Mouse (Mus musculus): ENCODE measurements around the gene Clic6.
A peak's percentile ranks its signal among the peaks of the same experiment; 100 is the strongest.

Clic6 gene

DNA sequence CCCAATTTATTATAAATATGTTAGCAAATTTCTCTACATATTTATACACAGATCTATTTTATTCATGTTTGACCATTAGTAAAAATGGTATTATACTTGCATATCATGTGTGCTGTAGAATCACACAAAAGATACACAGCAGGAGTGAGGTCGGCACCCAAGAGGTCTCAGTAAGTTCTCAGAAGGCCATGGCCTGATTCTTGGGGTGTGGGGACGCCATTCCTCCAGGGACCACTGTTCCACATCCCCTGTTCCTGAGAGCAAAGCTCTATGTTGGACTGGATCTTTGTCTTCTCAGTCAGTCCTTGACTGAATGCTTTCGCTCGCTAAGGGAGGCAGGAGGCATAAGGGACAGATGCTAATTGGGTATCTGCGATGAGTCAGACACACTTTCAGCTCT, at the start of gene Clic6:
Gene Clic6 (plus strand): TSS at position 301 of the 400 bp plus-strand sequence.
- DNase-seq (ENCODE audit: low read depth in 1 of 2, low spot score in 2 of 2): no peak

DNA sequence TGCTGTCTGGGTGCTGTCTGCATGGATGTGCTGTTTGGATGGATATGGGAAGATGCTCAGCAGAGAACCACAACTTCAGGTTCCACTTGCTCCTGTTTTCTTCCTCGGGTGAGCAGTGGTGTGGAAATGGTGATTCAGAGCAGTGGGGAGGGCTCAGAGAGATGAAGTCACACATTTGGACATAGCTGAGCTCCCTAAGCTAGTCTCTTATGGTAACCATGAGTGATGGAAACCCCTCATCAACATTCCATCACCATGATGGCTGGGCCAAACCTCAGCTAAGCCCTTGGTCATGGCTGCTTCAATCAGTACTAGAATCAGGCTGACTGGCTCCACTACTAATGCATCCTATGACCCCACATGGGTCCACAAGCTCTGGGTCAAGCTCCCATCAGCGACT, 45.8 kb upstream of the Clic6 start:
- DNase-seq (ENCODE audit: low read depth in 1 of 2, low spot score in 2 of 2): no peak

DNA sequence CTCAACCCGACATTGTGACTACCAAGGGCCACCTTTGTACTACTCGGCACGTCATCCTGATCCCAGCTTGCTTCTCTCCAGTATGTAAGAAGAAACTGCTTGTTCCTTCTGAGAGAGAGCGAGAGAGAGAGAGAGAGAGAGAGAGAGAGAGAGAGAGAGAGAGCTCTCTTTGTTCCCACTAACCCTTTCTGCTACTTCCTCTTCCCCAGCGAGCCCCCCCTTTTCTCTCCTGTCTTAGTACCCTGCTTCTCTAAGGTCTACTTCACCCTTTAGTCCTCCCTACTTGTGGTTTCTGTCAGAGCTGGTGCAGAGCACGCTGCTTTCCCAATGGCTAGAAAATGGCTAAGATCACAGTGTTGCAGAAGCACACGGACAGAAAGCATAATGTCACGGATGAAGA, 45.3 kb upstream of the Clic6 start:
- no peak for DNase-seq (ENCODE audit: low read depth in 1 of 2, low spot score in 2 of 2)

DNA sequence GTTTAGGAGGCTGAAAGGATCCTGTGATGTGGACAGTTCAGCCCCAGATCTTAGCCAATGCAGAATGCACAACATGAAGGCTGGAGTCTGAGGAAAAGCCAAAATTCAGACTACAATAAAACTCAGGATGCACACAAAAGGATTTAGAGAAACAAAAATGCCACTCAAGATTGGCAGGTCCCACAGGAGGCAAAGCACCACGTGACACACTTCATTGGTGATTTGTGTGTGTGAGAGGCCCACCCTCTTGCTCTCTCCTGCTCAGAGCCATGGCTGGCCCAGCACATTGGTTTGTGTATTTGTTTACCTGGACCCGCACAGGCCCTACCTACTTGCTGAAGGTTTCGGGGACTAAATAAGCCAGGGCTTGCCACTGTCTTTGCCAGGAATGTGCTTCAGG, 44.3 kb upstream of the Clic6 start:
- no peak for DNase-seq (ENCODE audit: low read depth in 1 of 2, low spot score in 2 of 2)

DNA sequence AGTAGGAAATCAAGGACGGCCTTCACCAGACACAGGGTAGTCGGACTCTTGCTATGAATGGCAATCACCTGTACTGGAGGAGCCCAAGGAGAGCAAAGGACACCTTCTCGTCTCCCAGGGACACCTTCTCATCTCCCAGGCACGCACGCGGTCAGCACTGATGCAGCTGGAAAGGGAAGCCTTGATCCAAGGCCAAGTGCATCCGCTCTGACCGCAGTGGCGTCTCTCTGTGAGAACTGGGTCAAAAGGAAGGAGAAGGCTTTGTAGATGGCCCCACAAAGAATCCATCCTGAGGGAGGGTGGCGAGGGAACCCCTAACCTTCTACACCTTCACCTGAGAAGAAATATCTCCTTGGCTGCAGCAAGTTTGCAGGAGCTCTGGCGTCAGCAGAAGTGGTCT, 43.4 kb upstream of the Clic6 start:
- DNase-seq (ENCODE audit: low read depth in 1 of 2, low spot score in 2 of 2): no peak

DNA sequence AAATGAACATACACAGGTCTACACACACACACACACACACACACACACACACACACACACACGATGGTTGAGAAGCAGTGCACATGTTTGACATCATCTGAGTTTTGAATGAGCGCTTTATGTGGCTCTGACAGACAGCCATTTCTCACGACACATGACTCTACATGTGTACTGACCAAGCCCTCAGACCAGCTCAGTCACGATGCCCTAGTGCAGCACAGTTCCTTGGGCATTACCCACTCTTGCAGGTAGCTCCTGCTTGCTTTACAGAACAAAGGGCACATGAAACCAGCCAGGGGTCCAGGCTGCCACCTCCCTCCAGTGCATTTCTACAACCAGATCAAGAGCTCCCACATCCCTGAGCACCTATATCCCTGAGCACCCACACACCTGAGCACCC, 42.6 kb upstream of the Clic6 start:
- no peak for DNase-seq (ENCODE audit: low read depth in 1 of 2, low spot score in 2 of 2)

DNA sequence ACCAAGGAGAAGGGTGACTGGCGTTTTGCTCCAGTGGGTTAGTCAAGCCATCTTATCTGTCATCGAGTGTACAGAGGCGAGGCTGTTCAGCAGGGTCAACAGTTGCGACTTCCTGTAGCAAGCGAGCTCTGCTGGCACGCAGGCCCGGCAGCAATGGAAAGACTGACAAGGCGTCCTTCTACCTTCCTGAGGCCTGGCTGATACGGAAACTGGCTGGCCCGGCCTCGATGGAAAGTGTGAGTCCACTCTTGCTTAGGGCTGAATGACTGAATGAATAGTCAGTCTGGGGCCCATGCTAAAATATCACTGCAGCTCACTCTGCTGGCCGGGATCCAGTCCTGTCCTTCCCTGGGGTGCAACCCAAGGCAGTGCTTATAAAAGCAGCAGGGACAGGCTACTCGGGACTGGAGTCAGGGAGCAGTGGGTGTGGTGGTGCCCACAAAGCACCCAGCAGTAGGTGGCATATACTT, 41.9 kb upstream of the Clic6 start:
- no peak for DNase-seq (ENCODE audit: low read depth in 1 of 2, low spot score in 2 of 2)

DNA sequence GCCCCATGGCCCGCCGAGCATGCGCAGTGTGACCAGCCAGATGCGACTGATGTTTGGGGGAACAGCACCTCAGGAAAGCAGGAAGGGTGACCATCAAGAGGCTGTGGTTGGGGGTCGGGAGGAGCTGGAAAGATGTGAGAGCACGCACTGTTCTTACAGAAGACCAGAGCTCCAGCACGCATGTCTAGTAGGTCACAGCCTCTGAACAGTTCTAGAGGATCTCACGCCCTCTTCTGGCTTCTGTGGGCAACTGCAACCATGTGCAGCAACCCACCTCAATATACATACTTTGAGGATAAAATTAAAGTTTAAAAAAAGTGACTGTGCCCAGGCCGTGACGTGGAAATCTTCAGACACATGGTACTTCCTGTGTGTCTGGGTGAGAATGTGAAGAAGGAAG, 40.2 kb upstream of the Clic6 start:
- DNase-seq (ENCODE audit: low read depth in 1 of 2, low spot score in 2 of 2): no peak

DNA sequence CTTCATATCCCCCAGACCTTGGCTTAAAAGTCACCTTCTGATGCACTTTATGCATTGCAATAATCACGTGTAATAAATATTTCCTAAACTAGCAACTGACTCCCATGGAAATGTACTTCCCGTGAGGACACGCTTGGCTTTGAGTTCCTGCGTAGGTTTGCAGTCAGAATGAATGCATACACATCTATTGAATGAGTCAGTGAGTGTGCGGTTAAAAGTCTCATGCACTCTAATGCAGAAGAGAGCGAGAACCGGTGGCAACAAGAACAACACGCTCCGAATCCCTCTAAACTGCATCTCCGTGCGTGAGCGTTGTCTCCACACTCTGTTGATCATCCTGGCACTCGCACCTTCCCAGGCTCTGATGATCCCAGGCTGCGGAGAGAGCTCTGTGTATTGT, 36.5 kb upstream of the Clic6 start:
- DNase-seq (ENCODE audit: low read depth in 1 of 2, low spot score in 2 of 2): no peak

DNA sequence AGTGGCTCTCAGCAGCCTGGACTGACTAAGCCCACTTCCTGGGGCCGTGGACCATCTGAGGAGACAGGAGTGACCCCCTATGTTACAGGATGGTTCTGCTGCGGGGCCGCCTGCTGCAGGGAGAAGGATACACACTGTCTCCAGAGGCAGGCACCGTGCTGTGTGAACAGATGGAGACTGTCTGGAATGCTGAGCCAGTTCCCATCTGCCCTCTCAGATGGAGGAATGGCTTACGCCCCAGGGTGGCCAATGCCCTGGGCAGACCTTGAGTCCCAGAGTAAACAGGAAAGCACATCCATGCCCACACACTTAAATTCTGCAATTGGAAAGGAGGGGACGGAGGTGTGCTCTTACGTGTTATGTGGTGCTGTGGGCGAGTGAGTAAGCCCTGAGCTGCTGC, 35.2 kb upstream of the Clic6 start:
- DNase-seq (ENCODE audit: low read depth in 1 of 2, low spot score in 2 of 2): no peak

DNA sequence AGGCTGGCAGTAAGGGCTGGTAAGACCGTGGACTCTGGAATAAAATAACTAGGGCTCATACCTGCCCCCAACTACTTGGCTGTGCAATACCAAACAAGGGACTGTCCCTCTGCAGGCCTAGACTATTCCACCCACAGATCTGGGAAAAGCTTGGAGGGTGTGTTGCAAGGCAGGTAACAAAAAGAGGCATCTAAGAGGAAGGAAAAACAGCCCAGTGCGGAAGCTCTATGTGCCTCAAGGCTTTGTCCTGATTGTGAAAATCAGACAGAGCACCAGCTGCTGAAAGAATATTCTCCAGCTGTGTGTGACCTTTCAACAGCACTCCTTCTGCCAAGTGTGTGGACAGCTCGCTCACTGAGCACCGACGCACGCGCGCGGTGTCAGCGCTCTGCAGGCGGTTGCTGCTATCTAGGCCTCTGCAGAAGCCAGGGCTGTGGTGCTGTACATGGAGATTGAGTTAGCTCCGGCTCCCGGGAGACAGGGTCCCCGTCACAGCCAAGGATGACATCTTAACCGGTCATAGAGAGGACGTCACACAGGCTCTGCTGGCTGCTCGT, 33.9 kb upstream of the Clic6 start:
- no peak for DNase-seq (ENCODE audit: low read depth in 1 of 2, low spot score in 2 of 2)

DNA sequence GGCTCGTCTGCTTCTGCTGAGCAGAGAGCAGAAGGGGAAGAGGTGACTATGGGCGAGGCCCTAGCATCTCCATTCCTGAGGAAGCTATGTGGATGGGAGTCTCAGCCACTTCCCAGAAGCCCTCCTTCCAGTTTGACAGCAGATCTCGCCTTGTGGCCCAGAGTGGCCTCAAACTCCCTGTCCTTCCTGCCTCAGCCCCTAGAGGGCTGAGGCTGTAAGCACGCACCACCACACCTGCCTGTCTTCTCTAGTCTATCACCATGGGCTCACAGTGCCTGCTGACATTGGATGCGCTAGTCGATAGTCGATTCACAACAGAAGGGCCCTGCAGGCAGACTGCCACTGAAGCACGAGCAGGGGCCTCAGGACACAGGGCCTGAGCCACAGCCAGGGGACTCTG, 32.9 kb upstream of the Clic6 start:
- no peak for DNase-seq (ENCODE audit: low read depth in 1 of 2, low spot score in 2 of 2)

DNA sequence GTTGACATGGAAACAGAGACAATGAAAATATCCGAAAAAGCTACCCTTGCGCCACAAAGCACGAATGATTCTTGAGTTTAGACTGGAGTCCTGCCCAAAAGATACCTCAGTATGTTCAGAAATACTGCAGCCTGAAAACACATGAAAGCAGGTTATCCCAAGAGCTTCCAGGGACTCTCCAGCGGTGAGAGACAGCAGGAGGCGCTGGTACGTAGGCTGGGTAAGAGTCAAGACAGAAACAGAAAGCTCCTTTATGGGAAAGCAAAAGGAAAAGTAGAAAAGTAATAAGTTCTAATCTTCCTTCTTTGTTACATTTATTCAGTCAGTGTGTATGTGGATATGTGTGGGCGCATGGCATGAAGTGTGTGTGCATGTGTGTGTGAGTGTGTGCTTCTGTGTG, 31.5 kb upstream of the Clic6 start:
- DNase-seq (ENCODE audit: low read depth in 1 of 2, low spot score in 2 of 2): no peak

DNA sequence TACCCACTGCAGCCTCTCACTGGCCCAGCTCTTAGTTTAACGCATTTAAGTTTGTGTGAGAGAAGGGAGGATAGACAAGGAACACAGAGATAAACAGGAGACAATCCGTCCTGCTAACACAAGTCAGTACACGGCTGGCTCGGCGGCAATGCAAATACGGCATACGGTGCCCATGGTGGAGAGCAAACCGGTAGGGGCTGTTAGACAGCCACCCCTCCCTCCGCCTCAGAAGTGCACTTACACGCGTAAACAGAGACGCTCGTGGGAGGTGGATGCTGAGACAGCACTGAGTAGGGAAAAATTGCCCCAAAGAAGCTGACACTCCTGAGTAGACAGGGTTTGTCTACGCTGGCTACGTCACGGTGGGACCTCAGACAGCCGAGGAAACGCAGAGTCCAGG, 31.0 kb upstream of the Clic6 start:
- DNase-seq (ENCODE audit: low read depth in 1 of 2, low spot score in 2 of 2): no peak

DNA sequence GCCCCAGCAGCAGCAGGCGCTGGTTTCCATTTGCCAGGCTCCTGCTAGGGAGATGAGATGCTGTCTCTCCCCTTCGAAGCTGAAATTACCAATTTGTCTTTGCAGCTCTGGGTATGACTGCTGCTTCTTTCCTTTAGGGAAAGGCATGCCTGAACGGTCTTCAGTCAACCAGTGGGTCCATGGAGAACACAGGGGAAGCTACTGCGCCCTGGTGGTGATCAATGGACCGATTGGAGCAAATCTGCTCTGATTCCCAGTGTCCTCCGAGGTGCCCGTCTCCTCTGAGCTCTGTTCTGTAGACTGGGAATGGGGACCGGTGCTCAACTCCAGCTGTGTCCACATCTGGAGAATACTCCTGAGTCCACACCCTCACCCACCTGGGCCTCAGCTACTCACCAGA, 30.0 kb upstream of the Clic6 start:
- no peak for DNase-seq (ENCODE audit: low read depth in 1 of 2, low spot score in 2 of 2)

DNA sequence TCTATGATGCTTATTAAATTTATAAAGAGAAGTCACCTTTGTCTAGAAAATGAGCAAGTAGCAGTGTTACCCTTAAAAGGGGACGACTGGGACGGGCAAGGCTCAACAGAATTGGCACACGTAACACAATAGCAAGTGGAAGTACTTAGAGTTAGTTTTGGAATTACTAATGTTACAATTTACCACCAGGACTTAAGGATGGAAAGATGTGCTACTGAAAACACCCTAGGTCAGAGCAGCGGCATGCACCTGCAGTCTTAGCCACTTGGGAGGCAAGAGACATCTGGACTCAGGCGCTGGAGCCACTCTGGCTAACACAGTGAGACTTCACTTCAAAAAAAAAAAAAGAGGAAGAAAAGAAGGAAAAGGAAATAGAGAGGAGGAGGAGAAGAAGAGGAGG, 29.6 kb upstream of the Clic6 start:
- no peak for DNase-seq (ENCODE audit: low read depth in 1 of 2, low spot score in 2 of 2)

DNA sequence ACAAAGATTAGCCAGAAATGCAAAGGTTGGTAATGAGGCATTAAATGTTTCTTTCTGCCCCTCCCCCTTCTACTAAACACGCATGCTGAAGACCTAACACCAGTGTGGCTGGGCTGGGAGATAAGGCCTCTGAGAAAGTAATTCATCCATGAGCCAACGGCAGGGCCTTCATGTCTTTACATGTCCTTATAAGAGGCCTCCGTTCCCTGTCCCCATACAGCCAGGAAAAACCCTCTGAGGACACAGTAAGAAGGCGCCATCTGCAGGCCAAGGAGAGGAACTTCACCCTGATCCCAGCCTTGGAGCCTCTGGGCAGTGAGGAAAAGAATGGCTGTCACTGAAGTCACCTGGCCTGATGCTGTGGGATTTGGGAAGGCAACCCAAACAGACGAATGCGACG, 27.9 kb upstream of the Clic6 start:
- no peak for DNase-seq (ENCODE audit: low read depth in 1 of 2, low spot score in 2 of 2)

DNA sequence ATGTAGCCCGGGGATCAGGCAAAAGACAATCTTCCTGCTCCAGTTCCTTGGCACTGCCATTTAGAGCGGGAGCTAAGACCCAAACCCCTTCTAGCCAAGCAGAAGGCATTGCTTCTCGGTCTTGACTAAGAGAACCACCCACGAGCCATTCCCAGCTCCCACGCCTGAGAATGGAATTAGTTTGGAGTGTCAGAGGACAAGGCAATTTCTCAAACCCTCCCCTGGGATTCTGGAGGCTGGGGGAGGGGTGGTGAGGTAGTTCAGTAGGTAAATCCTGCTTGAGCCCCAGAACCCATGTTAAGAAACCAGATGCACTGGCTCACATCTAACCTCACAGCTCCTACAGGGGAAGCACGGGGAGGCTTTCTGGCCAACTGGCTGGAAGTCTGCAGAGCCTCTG, 24.1 kb upstream of the Clic6 start:
- DNase-seq (ENCODE audit: low read depth in 1 of 2, low spot score in 2 of 2): no peak

DNA sequence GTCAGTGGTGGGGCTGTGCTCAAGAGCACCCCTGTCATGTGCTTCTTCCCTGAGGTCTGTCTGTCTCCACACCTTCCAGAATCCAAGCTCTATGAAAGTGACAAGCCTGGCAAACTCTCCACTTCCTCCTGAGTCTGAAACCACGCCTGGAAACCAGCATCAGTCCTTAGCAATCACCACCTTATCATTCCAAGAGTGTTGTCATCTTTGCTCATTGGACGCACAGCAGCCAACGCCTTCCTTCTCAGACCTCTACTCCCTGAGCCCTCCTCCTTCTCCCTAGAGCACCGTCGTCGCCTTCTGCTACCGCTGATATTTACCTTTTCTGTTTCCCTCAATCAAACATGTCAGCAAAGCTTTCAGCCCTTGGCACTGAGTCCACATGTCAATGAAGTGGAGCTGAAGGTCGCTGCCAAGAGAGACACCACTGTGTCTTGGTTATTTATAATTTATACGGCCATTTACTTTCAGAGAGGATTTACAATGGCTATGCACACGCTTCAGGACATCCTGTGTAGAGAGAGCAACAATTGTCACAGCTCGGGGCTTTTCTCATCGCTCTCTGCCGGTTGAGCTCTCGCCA, 21.1 kb upstream of the Clic6 start:
- no peak for DNase-seq (ENCODE audit: low read depth in 1 of 2, low spot score in 2 of 2)

DNA sequence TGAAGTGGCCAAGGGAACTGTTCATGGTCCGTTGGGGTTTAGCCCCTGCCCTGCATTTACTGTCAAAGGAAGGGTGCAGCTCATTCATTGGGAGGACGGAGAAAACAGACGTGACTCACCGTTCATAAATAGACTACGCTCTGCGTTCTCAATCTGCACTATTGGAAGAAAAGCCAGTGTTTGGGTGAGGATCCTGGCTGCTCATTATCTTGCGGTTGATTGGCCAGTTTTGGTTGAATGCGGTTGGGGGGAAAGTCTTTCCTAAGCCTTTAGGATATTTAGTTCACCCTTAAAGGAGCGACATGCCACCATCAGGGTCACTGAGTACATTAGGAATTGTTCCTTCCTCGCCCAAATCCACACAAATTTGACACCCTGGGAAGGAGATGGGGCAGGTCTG, 20.3 kb upstream of the Clic6 start:
- no peak for DNase-seq (ENCODE audit: low read depth in 1 of 2, low spot score in 2 of 2)

DNA sequence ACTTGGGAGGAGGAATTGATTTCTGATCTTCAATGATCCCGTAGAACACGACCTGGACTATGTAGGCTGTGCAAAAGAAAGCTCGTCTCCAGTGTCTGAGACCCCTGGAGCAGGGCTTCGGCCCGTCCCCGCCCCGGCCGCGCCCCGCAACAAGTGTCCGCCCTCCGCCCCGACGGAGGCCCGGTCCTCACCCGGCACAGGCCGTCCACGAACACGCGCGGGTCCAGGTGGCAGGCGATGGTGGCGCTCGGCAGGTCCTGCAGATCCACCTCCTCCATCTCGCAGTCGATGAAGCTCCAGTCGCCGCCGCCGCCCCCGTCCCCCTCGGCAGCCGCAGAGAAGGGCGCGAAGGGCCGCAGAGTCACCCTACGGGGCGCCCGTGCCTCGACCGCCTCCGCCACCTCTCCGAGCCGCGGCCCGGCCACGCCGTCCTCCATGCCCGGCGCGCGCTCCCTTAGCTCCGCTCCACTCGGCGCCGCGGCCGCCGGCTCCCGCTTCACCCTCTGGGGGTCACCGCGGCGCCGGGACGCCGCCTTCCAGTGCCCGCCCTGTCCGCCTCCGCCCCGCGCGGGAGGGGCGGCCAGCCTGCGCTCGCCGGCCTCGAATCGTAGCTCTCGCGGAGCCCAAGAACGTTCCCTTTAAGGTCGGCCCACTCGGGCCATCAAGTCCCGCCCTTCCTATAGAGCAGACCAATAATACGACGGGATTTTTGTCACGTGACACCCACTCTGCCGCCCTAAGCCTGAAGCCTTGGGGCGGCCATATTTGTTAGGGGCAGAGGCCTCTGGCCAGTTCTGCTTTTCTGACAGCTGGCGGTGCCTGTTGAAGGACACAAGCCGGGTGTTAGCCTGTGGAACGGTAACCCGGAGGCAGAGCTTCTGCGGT, 19.7 kb upstream of the Clic6 start:
- DNase-seq (ENCODE audit: low read depth in 1 of 2, low spot score in 2 of 2): peak; percentile 93 to 95

DNA sequence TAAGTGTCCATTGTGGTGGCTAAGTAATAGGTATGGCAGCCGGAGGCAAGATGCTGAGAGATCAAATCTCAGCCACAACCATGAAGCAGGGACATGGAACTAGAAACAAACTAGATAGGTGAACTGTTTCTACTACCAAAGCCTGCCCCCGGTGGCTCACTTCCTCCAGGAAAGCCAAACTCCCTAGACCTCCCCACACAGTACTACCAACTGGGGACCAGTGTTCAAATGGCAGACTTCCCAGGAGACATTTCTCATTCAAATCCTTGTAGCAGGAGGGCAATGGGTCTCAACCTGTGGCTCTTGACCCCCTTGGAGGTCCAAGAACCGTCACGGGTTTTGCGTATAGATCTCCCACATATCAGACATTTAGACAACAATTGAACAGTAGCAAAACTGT, 18.5 kb upstream of the Clic6 start:
- DNase-seq (ENCODE audit: low read depth in 1 of 2, low spot score in 2 of 2): no peak

DNA sequence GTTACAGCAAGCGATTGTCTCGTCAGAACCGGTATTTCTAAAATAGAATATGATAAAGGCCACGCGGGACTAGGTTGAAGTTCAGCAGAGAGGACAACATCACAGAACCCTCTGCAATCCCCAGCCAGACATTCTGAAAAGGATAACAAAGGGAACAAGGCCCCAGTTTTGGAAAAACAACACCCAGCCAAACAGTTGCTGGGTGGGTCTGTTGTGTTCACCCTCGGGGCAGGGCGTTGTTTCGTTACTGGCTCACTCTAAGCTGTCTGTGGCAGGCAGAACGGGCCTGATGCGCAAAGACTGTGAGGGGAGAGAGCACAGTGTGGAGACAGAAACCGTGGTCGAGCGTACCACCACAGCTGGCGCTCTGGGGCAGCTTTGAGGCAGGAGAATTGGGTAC, 17.1 kb upstream of the Clic6 start:
- DNase-seq (ENCODE audit: low read depth in 1 of 2, low spot score in 2 of 2): no peak

Measured in monocyte, adult 2 months (primary cell).